Mouse (Mus musculus) megakaryocyte, adult 5-6 weeks (primary cell): ENCODE measurements around the gene Col16a1. TPM values are rescaled to one million over a fixed set of nuclear protein-coding genes. Genes with fewer than 3 reads are reported as not detected.
A peak's percentile ranks its signal among the peaks of the same experiment; 100 is the strongest.

ENCODE experiments used
- ATAC-seq: 2 replicates; pipeline ENCODE4 v1.8.0; 2016; ENCODE audit warnings: mild to moderate bottlenecking, inconsistent platforms; ENCODE audit not compliant: poor library complexity, severe bottlenecking
- total RNA-seq, 2 experiments: library from RNA; stranded (forward) in 1 of 2; stranded (reverse) in 1 of 2; fragments of 153-499, 151-499 nt in 1 of 2; fragments of 221-1000, 200-1000 nt in 1 of 2; gene quantifications; 2 replicates each; pipeline versions ENCODE4 v1.2.3 to v1.2.4; 2015 to 2017

The Col16a1 gene
- total RNA-seq, 2 experiments from 2014 or later = not detected

DNA sequence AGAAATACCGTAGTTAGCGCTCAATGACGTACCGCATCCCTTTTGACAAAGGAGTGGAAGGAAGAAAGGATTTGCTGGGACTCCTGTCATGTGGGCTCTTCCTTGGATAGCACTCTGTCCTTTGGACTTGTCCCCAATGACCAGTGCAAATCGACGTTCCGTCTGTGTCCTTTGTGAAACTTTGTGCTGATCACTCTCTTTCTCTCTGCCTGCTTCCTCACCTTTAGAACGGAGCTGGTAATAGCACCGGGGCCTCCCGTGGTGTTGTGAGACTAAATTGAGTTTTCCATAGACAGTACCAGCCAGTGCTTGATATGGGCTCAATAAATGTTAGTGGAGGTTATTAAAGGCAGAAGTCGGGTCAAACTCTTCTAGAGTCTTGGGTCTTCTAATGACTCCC, 6.6 kb upstream of the Col16a1 start:
- no peak for ATAC-seq

- ATAC-seq = no peak
Measured at GRCm38 (mm10) chr4:130044211-130044610, 3.4 kb upstream of the Col16a1 start.

DNA sequence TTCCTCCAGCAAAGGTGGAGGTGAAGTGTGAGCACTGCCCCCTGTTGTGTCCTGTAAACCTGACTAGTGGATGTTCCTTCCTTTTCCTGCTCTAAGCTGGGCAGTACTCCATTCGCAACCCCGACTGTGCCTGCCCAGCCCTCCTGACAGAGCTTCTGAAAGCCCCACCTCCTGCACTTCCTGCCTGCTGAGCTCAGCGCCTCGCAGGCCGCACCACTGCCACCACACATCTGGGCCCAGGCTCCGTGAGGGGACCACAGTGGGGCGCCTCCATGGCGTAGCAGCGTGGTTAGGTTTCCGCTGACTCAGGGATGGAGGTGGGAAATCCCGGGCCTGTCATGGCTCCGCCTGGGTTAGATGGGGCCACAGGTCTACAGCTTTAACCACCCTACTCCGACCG, 2.0 kb upstream of the Col16a1 start:
- peak; percentile 77 for ATAC-seq

GRCm38 (mm10) chr4:130048203-130048479, 501 bp downstream of the Col16a1 start:
- no peak for ATAC-seq

DNA sequence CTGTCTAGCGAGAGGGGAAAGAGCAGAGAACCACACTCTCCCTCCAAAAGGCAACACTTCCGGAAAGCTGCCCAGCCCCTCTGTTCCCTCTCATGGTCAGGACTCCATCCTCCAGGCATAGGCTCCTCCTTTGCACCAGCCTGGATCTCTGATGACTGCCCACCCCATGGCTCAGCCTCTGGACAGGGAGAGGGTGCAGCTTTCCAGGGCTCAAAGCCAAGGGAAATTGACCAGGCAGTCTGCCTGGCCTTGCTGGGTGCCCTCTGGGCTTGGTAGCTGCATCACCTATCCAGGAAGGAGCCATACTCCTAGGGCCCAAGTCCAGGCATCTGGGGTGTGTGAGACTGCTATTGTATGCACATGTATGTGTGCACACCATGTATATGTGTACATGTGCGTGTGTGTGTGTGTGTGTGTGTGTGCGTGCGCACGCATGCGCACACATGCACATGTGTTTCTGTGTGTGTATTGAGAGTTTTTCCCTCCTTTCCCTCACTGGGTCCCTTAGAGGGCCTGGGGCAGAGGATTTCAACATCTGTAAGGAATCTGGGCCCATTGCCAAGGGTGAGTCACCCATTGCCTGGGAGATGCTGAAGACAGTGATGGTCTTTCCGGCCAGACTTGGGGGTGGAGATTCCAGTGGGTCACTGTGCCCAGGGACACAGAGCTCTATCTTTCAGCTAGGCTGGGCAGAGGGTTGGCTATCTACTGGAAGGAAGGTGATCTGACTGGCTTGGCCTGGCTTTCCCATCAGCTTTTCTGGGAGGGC, 2.6 kb downstream of the Col16a1 start:
- ATAC-seq = no peak

- ATAC-seq = no peak
Measured at GRCm38 (mm10) chr4:130052283-130052682, 4.6 kb downstream of the Col16a1 start.

DNA sequence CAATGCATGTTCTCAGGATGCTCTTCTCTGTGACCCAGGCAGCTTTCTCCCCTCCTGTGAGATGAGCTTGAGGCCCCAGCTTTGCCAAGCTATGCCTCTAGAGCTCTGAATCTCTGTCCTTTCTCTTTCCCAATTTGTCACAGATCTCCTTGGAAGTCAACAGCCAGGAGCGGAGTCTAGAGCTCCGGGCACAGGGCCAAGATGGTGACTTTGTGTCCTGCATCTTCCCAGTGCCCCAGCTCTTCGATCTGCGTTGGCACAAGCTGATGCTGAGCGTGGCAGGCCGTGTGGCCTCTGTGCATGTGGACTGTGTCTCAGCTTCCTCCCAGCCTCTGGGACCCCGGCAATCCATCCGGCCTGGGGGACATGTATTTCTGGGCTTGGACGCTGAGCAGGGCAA, 5.5 kb downstream of the Col16a1 start:
- ATAC-seq = no peak

- no peak for ATAC-seq
Measured at GRCm38 (mm10) chr4:130054727-130055126, 7.1 kb downstream of the Col16a1 start.

DNA sequence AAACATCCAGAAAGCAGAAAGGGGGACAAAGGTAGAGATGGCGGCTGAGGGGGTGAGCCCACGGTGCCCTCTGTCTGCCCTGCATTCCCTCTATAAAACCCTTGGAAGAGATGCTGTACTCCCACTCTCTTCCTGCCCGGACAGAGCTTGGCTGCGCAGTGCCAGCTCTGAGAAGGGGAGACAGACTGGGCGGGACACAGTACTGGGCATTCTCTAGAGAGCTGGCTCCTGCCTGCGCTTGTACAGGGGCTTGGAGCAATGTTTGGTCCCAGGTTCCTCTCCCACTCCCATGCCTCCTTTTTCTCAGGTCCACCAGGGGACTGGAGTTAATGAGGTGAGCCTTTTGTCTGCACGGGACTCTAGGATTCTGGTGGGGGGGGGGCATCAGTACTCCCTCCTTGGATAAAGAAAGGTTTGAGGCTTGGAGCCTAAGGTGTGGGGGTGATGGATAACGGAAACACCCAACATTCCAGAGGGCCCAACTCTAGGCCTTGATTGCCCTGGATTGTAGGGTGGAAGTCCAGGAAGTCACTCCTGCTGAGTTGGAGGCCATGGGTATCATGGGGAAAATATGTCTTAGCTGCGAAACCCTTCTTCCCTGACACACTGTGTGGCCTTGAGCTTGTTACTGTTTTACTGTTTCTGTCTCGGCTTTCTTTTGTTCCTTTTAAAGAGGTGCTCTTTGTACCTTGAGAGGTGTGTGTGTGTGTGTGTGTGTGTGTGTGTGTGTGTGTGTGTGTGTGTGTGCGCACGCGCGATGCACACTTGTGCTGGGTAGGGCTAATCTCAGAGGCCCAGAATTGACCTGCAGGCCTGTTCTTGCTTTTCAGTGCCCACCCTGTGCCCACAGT, 7.7 kb downstream of the Col16a1 start:
- ATAC-seq = no peak

GRCm38 (mm10) chr4:130056011-130056322, 8.3 kb downstream of the Col16a1 start:
- ATAC-seq = no peak

- ATAC-seq = no peak
Measured at GRCm38 (mm10) chr4:130056471-130056870, 8.8 kb downstream of the Col16a1 start.

DNA sequence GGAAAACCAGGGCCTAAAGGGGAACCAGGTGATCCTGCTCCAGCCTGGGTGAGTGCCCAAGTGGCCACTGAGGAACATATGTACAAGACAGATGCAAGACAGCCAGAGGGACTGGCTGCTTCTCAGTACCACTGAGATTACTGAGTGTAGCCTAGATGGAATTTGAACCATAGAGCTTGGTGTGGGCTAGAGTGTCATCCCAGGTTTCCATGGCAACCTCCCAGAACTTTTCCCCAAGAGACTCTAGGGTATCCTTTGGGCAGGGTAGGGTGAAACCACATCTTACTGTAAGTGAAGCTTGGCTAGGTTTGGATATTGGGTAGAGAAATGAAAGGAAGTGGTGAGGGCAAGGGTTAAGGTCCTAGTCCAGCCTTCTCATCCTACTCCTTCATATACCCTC, 13.3 kb downstream of the Col16a1 start:
- no peak for ATAC-seq

GRCm38 (mm10) chr4:130063191-130063590, 15.6 kb downstream of the Col16a1 start:
- ATAC-seq = no peak

GRCm38 (mm10) chr4:130066816-130067215, 19.2 kb downstream of the Col16a1 start:
- ATAC-seq = no peak

GRCm38 (mm10) chr4:130070523-130070922, 22.9 kb downstream of the Col16a1 start:
- no peak for ATAC-seq

GRCm38 (mm10) chr4:130071758-130072157, 24.1 kb downstream of the Col16a1 start:
- no peak for ATAC-seq

- ATAC-seq = no peak
Measured at GRCm38 (mm10) chr4:130073367-130073766, 25.7 kb downstream of the Col16a1 start.

- no peak for ATAC-seq
Measured at GRCm38 (mm10) chr4:130074761-130075515, 27.3 kb downstream of the Col16a1 start.

DNA sequence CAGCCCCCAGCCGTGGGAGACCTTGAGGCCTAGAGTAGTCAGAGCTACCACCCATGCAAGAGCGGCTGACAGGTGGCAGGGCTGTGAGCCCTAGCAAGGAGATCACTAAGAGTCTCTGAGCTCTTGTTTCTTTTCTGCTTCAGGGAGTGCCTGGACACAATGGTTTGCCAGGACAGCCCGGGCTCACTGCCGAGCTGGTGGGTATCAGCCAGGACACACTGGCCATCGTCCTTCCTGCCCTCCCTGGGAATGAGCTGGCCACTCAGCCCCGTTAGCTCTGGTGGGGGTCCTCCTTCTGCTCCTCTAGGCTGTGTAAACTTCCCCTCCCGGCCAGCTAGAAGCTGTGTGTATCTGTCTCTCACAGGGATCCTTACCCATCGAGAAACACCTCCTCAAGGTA, 29.2 kb downstream of the Col16a1 start:
- no peak for ATAC-seq

GRCm38 (mm10) chr4:130078816-130079485, 31.3 kb downstream of the Col16a1 start:
- no peak for ATAC-seq

DNA sequence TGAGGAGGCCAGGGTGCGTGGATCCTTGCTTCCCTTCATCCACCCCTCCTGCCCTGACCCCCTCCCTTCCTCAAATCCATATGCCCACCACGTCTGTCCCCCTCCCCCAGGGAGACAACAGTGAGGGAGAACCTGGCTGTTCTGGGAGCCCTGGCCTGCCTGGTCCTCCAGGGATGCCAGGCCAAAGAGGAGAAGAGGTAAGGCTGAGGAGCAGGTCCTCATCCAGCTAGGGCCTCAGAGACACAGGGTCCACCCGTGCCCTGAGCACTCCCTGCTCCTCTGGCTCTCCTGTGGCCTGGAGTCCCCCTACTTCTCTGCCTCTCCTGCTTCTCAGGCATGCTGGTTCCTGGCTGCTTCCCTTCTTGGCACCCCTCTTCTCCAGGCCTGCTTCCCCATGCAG, 31.9 kb downstream of the Col16a1 start:
- no peak for ATAC-seq
